Mouse (Mus musculus) liver, embryonic 16.5 days (tissue): ENCODE data around the gene Dbp. TPM values are rescaled to one million over a fixed set of nuclear protein-coding genes. Genes with fewer than 3 reads are reported as not detected.

Source experiments
- ATAC-seq: fragments of 200-750 bp; cut with Nextera tagmentation; 2 replicates; pipeline ENCODE4 v1.8.0; 2017; ENCODE audit warnings: low read depth, mild to moderate bottlenecking, moderate number of reproducible peaks, moderate library complexity
- H3K27ac ChIP-seq: fragments of 300-500 bp; sonication (generic); 2 replicates; pipeline ENCODE4 v1.5.1; 2014; ENCODE audit warnings: mild to moderate bottlenecking, low read length
- H3K27me3 ChIP-seq: fragments of 300-500 bp; sonication (generic); 2 replicates; pipeline ENCODE4 v1.6.1; 2014; ENCODE audit warnings: low read depth, low read length, mixed read lengths; ENCODE audit not compliant: control insufficient read depth, insufficient read depth
- H3K36me3 ChIP-seq: fragments of 300-500 bp; sonication (generic); 2 replicates; pipeline ENCODE4 v1.6.1; 2014; ENCODE audit warnings: mild to moderate bottlenecking; ENCODE audit not compliant: control insufficient read depth, insufficient read depth
- H3K4me1 ChIP-seq: fragments of 300-500 bp; sonication (generic); 2 replicates; pipeline ENCODE4 v1.6.1; 2014; ENCODE audit warnings: low read depth, low read length, mixed read lengths; ENCODE audit not compliant: control insufficient read depth
- H3K4me2 ChIP-seq: fragments of 300-500 bp; sonication (generic); 2 replicates; pipeline ENCODE4 v1.6.1; 2014; ENCODE audit warnings: low read depth, low read length, mixed read lengths
- H3K4me3 ChIP-seq: fragments of 300-500 bp; sonication (generic); 2 replicates; pipeline ENCODE4 v1.5.1; 2014; ENCODE audit warnings: low read depth, mild to moderate bottlenecking, low read length
- H3K9ac ChIP-seq: fragments of 300-500 bp; sonication (generic); 2 replicates; pipeline ENCODE4 v1.6.1; 2014; ENCODE audit warnings: low read depth, low read length
- H3K9me3 ChIP-seq: fragments of 300-500 bp; sonication (generic); replicated peaks from 2 replicates; pipeline ENCODE4 v1.6.1; 2016; ENCODE audit warnings: low read length; ENCODE audit not compliant: control insufficient read depth
- WGBS: fragments of 180-500 bp; shearing (Covaris S2); extraction: QIAGEN DNeasy Blood & Tissue Kit; methylation state at CpG from one replicate; pipeline ENCODE4 v1.1.7; 2014; ENCODE audit not compliant: insufficient replicate concordance; 5-methylcytosine and 5-hydroxymethylcytosine counted together
- polyA plus RNA-seq: library from polyadenylated mRNA; unstranded; fragments of >200 nt; fragmentation: Nextera tagmentation; extraction: Ambion mirVana; gene quantifications from 2 replicates; pipeline ENCODE4 v1.2.1, GENCODE M21; 2015

Dbp gene
- polyA plus RNA-seq, 1 experiment from 2014 or later = 0.32 TPM

GRCm38 (mm10) chr7:45742338-45742737 lies 37.5 kb downstream of the Dbp start:
- Histone ChIP-seq H3K27ac (no peak overlapping the region), H3K9ac (no peak overlapping the region), H3K27me3 (no peaks in the 10 kb centered on the region), H3K9me3 (no peaks in the 10 kb centered on the region), H3K4me1 (no peaks in the 10 kb centered on the region), H3K36me3 (no peaks in the 10 kb centered on the region), H3K4me2 (peak overlapping the region; percentile 35; the same call in 1 of the 2 replicates), H3K4me3 (peak overlapping the region; percentile 1; the same call in 1 of the 2 replicates)
- 21% methylated on average over 19 of the region's 19 CpGs for WGBS
- no peak for ATAC-seq

GRCm38 (mm10) chr7:45744387-45744786 lies 39.5 kb downstream of the Dbp start:
- 38% methylated on average over 2 of the region's 2 CpGs for WGBS
- H3K4me1 ChIP-seq = no peaks in the 10 kb centered on the region
- H3K36me3 ChIP-seq = no peaks in the 10 kb centered on the region
- no peak overlapping the region for H3K4me2 ChIP-seq
- no peaks in the 10 kb centered on the region for H3K9me3 ChIP-seq
- no peak overlapping the region for H3K27ac ChIP-seq
- no peak overlapping the region for H3K4me3 ChIP-seq
- no peak overlapping the region for H3K9ac ChIP-seq
- no peaks in the 10 kb centered on the region for H3K27me3 ChIP-seq
- ATAC-seq = 0 out of 2 replicates have a peak, but pooled peaks have one; percentile 24

- H3K9me3 ChIP-seq = no peaks in the 10 kb centered on the region
- no peak for ATAC-seq
- no peak overlapping the region for H3K27ac ChIP-seq
- WGBS = 61% methylated on average over 6 of the region's 6 CpGs
- no peaks in the 10 kb centered on the region for H3K27me3 ChIP-seq
- no peak overlapping the region for H3K4me2 ChIP-seq
- H3K4me1 ChIP-seq = no peaks in the 10 kb centered on the region
- H3K4me3 ChIP-seq = no peak overlapping the region
- no peaks in the 10 kb centered on the region for H3K36me3 ChIP-seq
- H3K9ac ChIP-seq = no peak overlapping the region
Observed at GRCm38 (mm10) chr7:45746518-45746917, 41.6 kb downstream of the Dbp start.

GRCm38 (mm10) chr7:45747450-45747849 lies 42.6 kb downstream of the Dbp start:
- H3K27me3 ChIP-seq = no peaks in the 10 kb centered on the region

DNA sequence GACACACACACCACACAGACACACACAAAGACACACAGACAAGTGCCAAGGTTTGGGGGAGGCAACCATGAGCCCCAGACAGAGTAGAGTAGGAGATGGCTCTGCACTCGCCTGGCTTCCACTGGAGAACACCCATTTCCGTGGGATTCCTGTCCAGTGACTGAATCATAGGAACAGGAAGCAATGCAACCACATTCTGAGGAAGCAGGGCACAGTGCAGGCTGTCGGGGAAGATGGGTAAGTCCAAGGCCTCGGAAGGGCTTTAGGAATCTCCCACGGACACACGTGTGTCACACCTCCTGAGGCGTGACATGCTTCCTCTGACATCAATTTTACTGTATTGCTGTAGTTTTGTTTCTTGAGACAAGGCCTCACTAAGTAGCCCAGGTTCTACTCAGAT lies 43.2 kb downstream of the Dbp start:
- Histone ChIP-seq H3K9ac (no peak overlapping the region), H3K9me3 (no peaks in the 10 kb centered on the region), H3K27me3 (no peaks in the 10 kb centered on the region), H3K4me3 (no peak overlapping the region), H3K4me1 (no peaks in the 10 kb centered on the region), H3K36me3 (no peaks in the 10 kb centered on the region), H3K4me2 (no peak overlapping the region), H3K27ac (no peak overlapping the region)
- no peak for ATAC-seq
- 35% methylated on average over 7 of the region's 7 CpGs for WGBS

More at GRCm38 (mm10) chr7:45747450-45747849, 42.6 kb downstream of the Dbp start:
- WGBS = 69% methylated on average over 5 of the region's 5 CpGs
- Histone ChIP-seq H3K4me3 (no peak overlapping the region), H3K4me1 (no peaks in the 10 kb centered on the region), H3K36me3 (no peaks in the 10 kb centered on the region), H3K4me2 (no peak overlapping the region), H3K9me3 (no peaks in the 10 kb centered on the region), H3K9ac (no peak overlapping the region), H3K27ac (no peak overlapping the region)
- ATAC-seq = no peak

DNA sequence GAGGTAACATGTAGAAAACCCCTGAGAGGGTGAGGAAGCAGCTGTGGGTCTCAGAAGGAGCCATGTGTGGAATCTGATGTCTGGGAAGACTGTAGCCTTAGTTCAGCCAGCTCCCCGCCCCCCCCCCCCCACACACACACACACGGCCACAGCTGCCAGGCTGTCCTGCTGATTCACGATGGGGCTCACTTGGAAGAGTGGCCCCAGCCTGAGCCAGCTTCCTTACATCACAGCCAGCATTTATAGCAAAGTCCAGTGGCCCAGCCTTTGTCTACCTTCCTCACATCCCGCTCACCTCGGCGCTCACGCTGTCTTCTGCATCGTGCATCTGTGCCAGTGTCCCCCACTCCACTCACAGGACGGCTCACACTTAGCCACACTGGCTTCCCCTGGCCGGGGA lies 44.5 kb downstream of the Dbp start:
- ATAC-seq = no peak
- Histone ChIP-seq H3K27ac (no peak overlapping the region), H3K36me3 (no peaks in the 10 kb centered on the region), H3K4me3 (no peak overlapping the region), H3K4me1 (no peaks in the 10 kb centered on the region), H3K4me2 (no peak overlapping the region), H3K9ac (no peak overlapping the region), H3K9me3 (no peaks in the 10 kb centered on the region), H3K27me3 (no peaks in the 10 kb centered on the region)
- WGBS = 40% methylated on average over 10 of the region's 10 CpGs

GRCm38 (mm10) chr7:45750162-45750561 lies 45.3 kb downstream of the Dbp start:
- no peak for ATAC-seq

DNA sequence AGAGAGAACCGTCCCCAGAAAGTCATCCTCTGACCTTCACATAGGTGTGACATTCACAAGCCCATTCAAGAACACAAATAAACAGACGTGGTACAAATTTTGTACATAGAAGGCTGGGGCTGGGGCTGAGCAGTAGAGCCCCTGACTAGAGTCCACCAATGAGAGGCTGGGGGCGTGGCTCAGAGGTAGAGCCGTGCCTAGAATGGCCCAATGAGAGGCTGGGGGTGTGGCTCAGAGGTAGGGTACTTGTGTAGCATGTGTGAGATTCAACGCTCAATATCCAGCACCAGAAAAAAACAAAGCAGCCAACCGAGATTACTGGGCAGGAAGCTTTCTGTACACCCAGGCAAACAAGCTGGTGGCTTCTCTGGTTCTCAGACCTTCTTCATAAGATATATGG lies 50.8 kb downstream of the Dbp start:
- H3K27ac ChIP-seq = no peak overlapping the region
- ATAC-seq = no peak
- no peak overlapping the region for H3K4me3 ChIP-seq
- H3K9me3 ChIP-seq = no peaks in the 10 kb centered on the region
- peaks cover 14% of the 10 kb centered on the region for H3K27me3 ChIP-seq
- WGBS = 52% methylated on average over 6 of the region's 6 CpGs
- H3K4me2 ChIP-seq = no peak overlapping the region
- H3K4me1 ChIP-seq = no peaks in the 10 kb centered on the region
- H3K9ac ChIP-seq = no peak overlapping the region
- no peaks in the 10 kb centered on the region for H3K36me3 ChIP-seq

More at GRCm38 (mm10) chr7:45750162-45750561, 45.3 kb downstream of the Dbp start:
- Histone ChIP-seq H3K4me1 (no peaks in the 10 kb centered on the region), H3K36me3 (no peaks in the 10 kb centered on the region), H3K4me2 (no peak overlapping the region), H3K9me3 (no peaks in the 10 kb centered on the region), H3K27me3 (no peaks in the 10 kb centered on the region), H3K4me3 (no peak overlapping the region), H3K9ac (no peak overlapping the region), H3K27ac (no peak overlapping the region)
- 52% methylated on average over 9 of the region's 9 CpGs for WGBS

DNA sequence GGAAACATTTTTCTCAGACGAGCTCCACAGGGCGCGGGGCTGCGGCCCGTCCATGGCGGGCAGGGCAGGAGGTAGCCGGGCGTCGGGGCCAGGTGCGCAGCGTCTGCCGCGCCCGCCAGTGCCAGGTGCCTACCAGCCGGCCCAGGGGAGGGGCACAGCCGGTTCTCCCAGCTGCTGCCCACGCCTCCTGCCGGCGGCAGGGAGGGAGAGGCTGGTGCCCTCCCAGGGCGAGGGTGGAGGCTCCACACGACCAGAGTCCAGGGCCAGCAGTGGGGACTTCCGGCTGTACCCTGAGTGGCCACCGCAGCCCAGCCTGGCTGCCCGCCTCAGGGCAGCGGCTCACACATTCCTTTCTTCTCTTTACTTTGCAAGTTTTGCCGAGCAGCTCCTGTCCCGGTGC lies 54.5 kb downstream of the Dbp start:
- Histone ChIP-seq H3K4me1 (no peaks in the 10 kb centered on the region), H3K4me2 (no peak overlapping the region; the same call in 1 of the 2 replicates), H3K9ac (no peak overlapping the region), H3K9me3 (no peaks in the 10 kb centered on the region), H3K27me3 (peaks cover 14% of the 10 kb centered on the region), H3K36me3 (no peaks in the 10 kb centered on the region), H3K4me3 (peak overlapping the region; percentile 26; the same call in 1 of the 2 replicates), H3K27ac (no peak overlapping the region)
- ATAC-seq = no peak
- WGBS = 7% methylated on average over 24 of the region's 27 CpGs
